Mouse (Mus musculus) MEL (cell line): Measurements from ENCODE around the gene Sebox.

Experiments used
- CHD2 ChIP-seq: IDR thresholded peaks from 2 replicates; pipeline ENCODE4 v1.6.1; 2011; ENCODE audit warnings: low read length, improper control_type of control experiment
- CTCF ChIP-seq, 3 experiments: IDR thresholded peaks in 2 of 3; conservative IDR thresholded peaks in 1 of 3; 2 replicates each; pipeline ENCODE4 v1.5.1; 2011 to 2012; ENCODE audit warnings: low read length in 3 of 3, low read depth in 2 of 3, mild to moderate bottlenecking in 2 of 3, improper control_type of control experiment in 1 of 3, inconsistent platforms in 1 of 3, mixed read lengths in 1 of 3, moderate library complexity in 1 of 3; ENCODE audit not compliant: control insufficient read depth in 1 of 3, insufficient read depth in 1 of 3, poor library complexity in 1 of 3, severe bottlenecking in 1 of 3
- E2F4 ChIP-seq: IDR thresholded peaks from 2 replicates; pipeline ENCODE4 v1.6.1; 2011; ENCODE audit warnings: low read depth, low read length, improper control_type of control experiment, borderline replicate concordance
- GABPA ChIP-seq: IDR thresholded peaks from 2 replicates; pipeline ENCODE4 v1.6.1; 2012; ENCODE audit warnings: low read depth, mild to moderate bottlenecking, inconsistent platforms, low read length, improper control_type of control experiment, moderate library complexity
- POLR2A ChIP-seq, 2 experiments: IDR thresholded peaks; 2 replicates each; pipeline ENCODE4 v1.6.1; 2011 to 2012; ENCODE audit warnings: low read length in 2 of 2, mild to moderate bottlenecking in 2 of 2, control low read depth in 1 of 2, improper control_type of control experiment in 1 of 2, low read depth in 1 of 2, moderate library complexity in 1 of 2; ENCODE audit not compliant: control insufficient read depth in 1 of 2, insufficient read depth in 1 of 2, poor library complexity in 1 of 2
- SMC3 ChIP-seq: IDR thresholded peaks from 2 replicates; pipeline ENCODE4 v1.6.1; 2011; ENCODE audit warnings: low read depth, low read length, improper control_type of control experiment
- TAL1 ChIP-seq: IDR thresholded peaks from 2 replicates; pipeline ENCODE4 v1.6.1; 2012; ENCODE audit warnings: mild to moderate bottlenecking, inconsistent platforms, low read length, moderate library complexity, mixed read lengths
- UBTF ChIP-seq: IDR thresholded peaks from 2 replicates; pipeline ENCODE4 v1.6.1; 2012; ENCODE audit warnings: low read depth, mild to moderate bottlenecking, inconsistent platforms, low read length, improper control_type of control experiment, moderate library complexity, borderline replicate concordance; ENCODE audit not compliant: insufficient read depth

DNA sequence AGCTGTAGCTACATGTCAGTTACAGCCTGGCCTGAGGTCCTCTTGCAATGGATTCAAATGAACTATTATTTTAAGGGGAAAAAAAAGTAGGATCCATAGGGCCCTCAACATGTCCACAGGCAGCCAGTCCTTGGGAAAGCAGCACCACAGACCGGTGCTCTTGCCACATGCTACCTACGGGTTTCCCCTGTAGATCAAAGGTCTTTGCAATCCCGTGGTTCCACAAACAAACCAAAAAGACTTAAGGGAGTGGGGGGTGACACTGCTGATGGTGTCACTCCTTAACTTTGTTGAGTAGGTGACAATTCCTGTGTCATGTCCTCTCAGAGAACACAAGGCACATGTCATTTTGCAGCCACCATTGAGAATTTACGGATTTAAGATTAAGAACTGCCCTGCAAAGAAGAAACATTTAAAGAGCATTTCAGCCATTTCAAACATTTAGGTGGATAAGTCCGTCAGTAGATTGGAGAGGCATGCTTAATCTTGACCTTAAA lies 46.3 kb downstream of the Sebox start:
- TF ChIP-seq CTCF (IDR thresholded peaks at IDR 0.05 in 2 of 3, conservative IDR thresholded peaks at IDR 0.05 in 1 of 3; ENCODE audit: control insufficient read depth in 1 of 3, insufficient read depth in 1 of 3, low read depth in 2 of 3, low read length in 3 of 3, poor library complexity in 1 of 3, severe bottlenecking in 1 of 3) = no peak
- no peak for TF ChIP-seq CHD2
- no peak for TF ChIP-seq TAL1
- TF ChIP-seq UBTF = no peak
- TF ChIP-seq GABPA = no peak
- TF ChIP-seq SMC3 = no peak
- no peak for TF ChIP-seq E2F4
- no peak for TF ChIP-seq POLR2A (IDR thresholded peaks at IDR 0.05; ENCODE audit: control insufficient read depth in 1 of 2, insufficient read depth in 1 of 2, low read depth in 1 of 2, low read length in 2 of 2, poor library complexity in 1 of 2)
